Mouse (Mus musculus) CH12.LX (cell line): ENCODE data around the gene Hbq1b. TPM values are rescaled to one million over a fixed set of nuclear protein-coding genes. Genes with fewer than 3 reads are reported as not detected.

Experiments
- DNase-seq: peaks from one replicate; pipeline ENCODE4 v3.0.0-alpha.2; 2013; ENCODE audit errors: extremely low read depth
- H3K27ac ChIP-seq: 2 replicates; pipeline ENCODE4 v1.5.1; 2012; ENCODE audit warnings: low read depth, mild to moderate bottlenecking, control low read depth, moderate library complexity; ENCODE audit not compliant: insufficient read depth
- H3K27me3 ChIP-seq: replicated peaks from 2 replicates; pipeline ENCODE3; 2012; ENCODE audit warnings: inconsistent platforms
- H3K36me3 ChIP-seq, 2 experiments: replicated peaks in 1 of 2; 2 replicates each; pipeline versions ENCODE3 to v1.6.1; 2012; ENCODE audit warnings: inconsistent platforms in 1 of 2, low read length in 1 of 2, mild to moderate bottlenecking in 1 of 2, mixed read lengths in 1 of 2, moderate library complexity in 1 of 2; ENCODE audit not compliant: control insufficient read depth in 1 of 2, insufficient read depth in 1 of 2
- H3K4me1 ChIP-seq, 2 experiments: 2 replicates each; pipeline ENCODE4 v1.6.1; 2012; ENCODE audit warnings: inconsistent platforms in 1 of 2, moderate library complexity in 1 of 2; ENCODE audit not compliant: insufficient read depth in 2 of 2, control insufficient read depth in 1 of 2
- H3K4me2 ChIP-seq: 2 replicates; pipeline ENCODE4 v1.6.1; 2012; ENCODE audit warnings: low read depth, mild to moderate bottlenecking, control low read depth; ENCODE audit not compliant: poor library complexity, insufficient read depth, severe bottlenecking
- H3K4me3 ChIP-seq, 3 experiments: fragments of 150-350 bp in 1 of 3; sonication (generic) in 1 of 3; replicated peaks in 1 of 3; 2 replicates each; pipeline versions ENCODE3 to v1.5.1; 2011 to 2012; ENCODE audit warnings: low read depth in 2 of 3, low read length in 2 of 3, mild to moderate bottlenecking in 2 of 3, moderate library complexity in 2 of 3, control low read depth in 1 of 3, improper control_type of control experiment in 1 of 3, inconsistent platforms in 1 of 3, mixed read lengths in 1 of 3; ENCODE audit not compliant: poor library complexity in 1 of 3
- H3K79me2 ChIP-seq: replicated peaks from 2 replicates; pipeline ENCODE4 v1.6.1; 2012; ENCODE audit warnings: mild to moderate bottlenecking, moderate library complexity; ENCODE audit not compliant: control insufficient read depth, poor library complexity, insufficient read depth, severe bottlenecking; ENCODE audit errors: extremely low read depth
- H3K9ac ChIP-seq: 2 replicates; pipeline ENCODE4 v1.6.1; 2012; ENCODE audit warnings: low read depth, mild to moderate bottlenecking, control low read depth, moderate library complexity; ENCODE audit not compliant: insufficient read depth
- H3K9me3 ChIP-seq: replicated peaks from 2 replicates; pipeline ENCODE3; 2012; ENCODE audit warnings: low read length, inconsistent platforms, mixed read lengths
- CTCF ChIP-seq, 2 experiments: IDR thresholded peaks in 1 of 2; conservative IDR thresholded peaks in 1 of 2; 2 replicates each; pipeline ENCODE4 v1.5.1; 2011 to 2012; ENCODE audit warnings: low read depth in 2 of 2, low read length in 2 of 2, improper control_type of control experiment in 1 of 2, inconsistent platforms in 1 of 2, mild to moderate bottlenecking in 1 of 2, moderate library complexity in 1 of 2
- E2F4 ChIP-seq: IDR thresholded peaks from 2 replicates; pipeline ENCODE4 v1.6.1; 2011; ENCODE audit warnings: low read depth, low read length, improper control_type of control experiment; ENCODE audit not compliant: insufficient replicate concordance
- ELF1 ChIP-seq: IDR thresholded peaks from 2 replicates; pipeline ENCODE4 v1.6.1; 2014; ENCODE audit warnings: low read depth, mild to moderate bottlenecking, inconsistent platforms, low read length, improper control_type of control experiment
- HCFC1 ChIP-seq: IDR thresholded peaks from 2 replicates; pipeline ENCODE4 v1.6.1; 2012; ENCODE audit warnings: low read depth, mild to moderate bottlenecking, inconsistent platforms, low read length, improper control_type of control experiment
- IRF4 ChIP-seq: IDR thresholded peaks from 2 replicates; pipeline ENCODE4 v1.6.1; 2014; ENCODE audit warnings: low read depth, mild to moderate bottlenecking, inconsistent platforms, low read length, improper control_type of control experiment
- JUN ChIP-seq: IDR thresholded peaks from 2 replicates; pipeline ENCODE4 v1.6.1; 2011; ENCODE audit warnings: low read depth, mild to moderate bottlenecking, low read length, improper control_type of control experiment, moderate library complexity; ENCODE audit not compliant: insufficient read depth
- MAZ ChIP-seq: IDR thresholded peaks from 2 replicates; pipeline ENCODE4 v1.6.1; 2012; ENCODE audit warnings: low read depth, mild to moderate bottlenecking, inconsistent platforms, low read length, improper control_type of control experiment, moderate library complexity
- MEF2A ChIP-seq: IDR thresholded peaks from 2 replicates; pipeline ENCODE4 v1.6.1; 2014; ENCODE audit warnings: low read depth, mild to moderate bottlenecking, inconsistent platforms, low read length, improper control_type of control experiment, borderline replicate concordance
- MXI1 ChIP-seq: IDR thresholded peaks from 2 replicates; pipeline ENCODE4 v1.6.1; 2011; ENCODE audit warnings: mild to moderate bottlenecking, low read depth, low read length, improper control_type of control experiment
- MYC ChIP-seq: IDR thresholded peaks from 2 replicates; pipeline ENCODE4 v1.6.1; 2011; ENCODE audit warnings: low read depth, mild to moderate bottlenecking, improper control_type of control experiment, low read length
- POLR2A ChIP-seq: IDR thresholded peaks from 2 replicates; pipeline ENCODE4 v1.6.1; 2011; ENCODE audit warnings: low read depth, mild to moderate bottlenecking, improper control_type of control experiment, low read length
- SIN3A ChIP-seq: IDR thresholded peaks from 2 replicates; pipeline ENCODE4 v1.6.1; 2012; ENCODE audit warnings: low read length, improper control_type of control experiment, inconsistent platforms
- SMC3 ChIP-seq: IDR thresholded peaks from 2 replicates; pipeline ENCODE4 v1.6.1; 2011; ENCODE audit warnings: low read depth, low read length, improper control_type of control experiment
- TCF12 ChIP-seq: IDR thresholded peaks from 2 replicates; pipeline ENCODE4 v1.6.1; 2014; ENCODE audit warnings: low read depth, mild to moderate bottlenecking, inconsistent platforms, low read length, improper control_type of control experiment
- ZKSCAN1 ChIP-seq: IDR thresholded peaks from 2 replicates; pipeline ENCODE4 v1.6.1; 2012; ENCODE audit warnings: low read depth, inconsistent platforms, low read length, improper control_type of control experiment, borderline replicate concordance
- ZMIZ1 ChIP-seq: IDR thresholded peaks from 2 replicates; pipeline ENCODE4 v1.6.1; 2012; ENCODE audit warnings: low read depth, mild to moderate bottlenecking, inconsistent platforms, low read length, improper control_type of control experiment
- ZNF384 ChIP-seq: IDR thresholded peaks from 2 replicates; pipeline ENCODE4 v1.6.1; 2012; ENCODE audit warnings: low read depth, low read length, improper control_type of control experiment, inconsistent platforms
- dilution Hi-C: fragments of 300-500 bp; cut with MboI; formaldehyde crosslinking; loops from 2 replicates; pipeline ENCODE4 v1.14.3; 2020; ENCODE audit warnings: low sequenced_read_pairs; ENCODE audit not compliant: extremely low pct_unique_long_range_greater_than_20kb, extremely low pct_ligation_motif_present
- in situ Hi-C: fragments of 300-500 bp; cut with MboI; formaldehyde crosslinking; loops from 3 replicates; pipeline ENCODE4 v1.14.3; 2019; ENCODE audit warnings: low sequenced_read_pairs, low pct_ligation_motif_present, low pct_unique_long_range_greater_than_20kb, mixed read lengths
- polyA plus RNA-seq: library from polyadenylated mRNA; unstranded; fragments of >175 nt; gene quantifications from 2 replicates; pipeline ENCODE4 v1.2.1, GENCODE M21; 2012; ENCODE audit warnings: low read depth; ENCODE audit not compliant: insufficient read length
- total RNA-seq, 2 experiments: library from RNA; depleted of rRNA; stranded (reverse); fragments of 300-350 nt in 1 of 2; fragments of >200 nt in 1 of 2; gene quantifications; 2 replicates each; pipeline ENCODE4 v1.2.3; 2012 to 2014

Gene Hbq1b
- total and polyA plus RNA-seq, 3 experiments: not detected

- Histone ChIP-seq H3K79me2 (no peaks in the 10 kb centered on the region), H3K27ac (no peak overlapping the region), H3K9ac (no peak overlapping the region), H3K4me3 (no peak overlapping the region), H3K4me1 (0 out of 4 replicates have a peak, but pooled peaks cover 0 to 5% of the 10 kb centered on the region in 2 experiments), H3K27me3 (peaks cover 21% of the 10 kb centered on the region), H3K9me3 (no peaks in the 10 kb centered on the region), H3K4me2 (no peak overlapping the region), H3K36me3 (no peaks in the 10 kb centered on the region)
- dilution Hi-C loops (no loop called here), in situ Hi-C loops (loop anchor here (10.0 to 25.0 kb wide), 2 partner anchors 117 to 314 kb away; no protein-coding TSS in a partner anchor)
- DNase-seq: no peak
- TF ChIP-seq ZKSCAN1: no peak
- TF ChIP-seq ZNF384: no peak
- no peak for TF ChIP-seq POLR2A
- no peak for TF ChIP-seq MXI1
- no peak for TF ChIP-seq CTCF (conservative IDR thresholded peaks at IDR 0.05 in 1 of 2, IDR thresholded peaks at IDR 0.05 in 1 of 2; ENCODE audit: low read depth in 2 of 2, low read length in 2 of 2)
- TF ChIP-seq TCF12: no peak
- no peak for TF ChIP-seq ZMIZ1
- no peak for TF ChIP-seq MEF2A
- TF ChIP-seq IRF4: no peak
- TF ChIP-seq ELF1: no peak
- no peak for TF ChIP-seq SIN3A
- no peak for TF ChIP-seq JUN
- no peak for TF ChIP-seq SMC3
Measured at GRCm38 (mm10) chr11:32301506-32301905, 14.7 kb downstream of the Hbq1b start.

DNA sequence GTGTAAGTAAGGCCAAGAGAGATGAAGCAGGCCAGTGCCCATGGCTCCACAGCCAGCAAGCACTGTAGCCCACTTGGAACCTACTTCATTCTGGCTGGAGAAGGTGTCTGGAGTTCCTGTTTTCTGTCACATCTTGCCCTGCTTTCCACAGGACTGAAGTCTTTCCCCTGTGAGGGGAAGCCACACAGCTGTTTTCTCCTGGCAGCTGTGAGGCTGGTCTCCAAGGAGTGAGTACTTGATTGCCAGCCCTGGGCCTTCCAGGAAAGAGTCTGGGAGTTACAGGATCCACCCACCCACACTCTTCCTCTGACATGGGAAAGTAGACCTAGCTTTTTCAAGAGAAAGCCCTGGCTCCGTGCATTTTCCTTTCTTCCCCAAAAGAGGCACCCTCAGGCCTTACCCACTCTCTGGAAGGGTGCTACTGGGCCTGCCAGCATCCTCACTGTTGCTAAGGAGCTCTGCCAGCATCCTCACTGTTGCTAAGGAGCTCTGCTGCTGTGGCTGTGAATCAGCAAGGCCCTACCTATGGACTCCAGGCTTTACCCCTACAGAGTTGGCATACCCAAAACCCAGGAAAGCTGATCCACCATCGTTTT, 16.2 kb downstream of the Hbq1b start:
- Histone ChIP-seq H3K9ac (no peak overlapping the region), H3K9me3 (no peaks in the 10 kb centered on the region), H3K4me1 (0 out of 4 replicates have a peak, but pooled peaks cover 0 to 5% of the 10 kb centered on the region in 2 experiments), H3K27me3 (peaks cover 21% of the 10 kb centered on the region), H3K79me2 (no peaks in the 10 kb centered on the region), H3K4me2 (no peak overlapping the region), H3K36me3 (no peaks in the 10 kb centered on the region), H3K4me3 (no peak overlapping the region), H3K27ac (no peak overlapping the region)
- in situ Hi-C loops: loop anchor here (10.0 to 25.0 kb wide), 2 partner anchors 118 to 316 kb away; no protein-coding TSS in a partner anchor
- no peak for DNase-seq
- dilution Hi-C loops: no loop called here
- TF ChIP-seq ZKSCAN1 (no peak), ELF1 (no peak), HCFC1 (no peak), MXI1 (no peak), E2F4 (no peak), MAZ (no peak), MYC (no peak), ZNF384 (no peak)
